Comparison of ENCODE assay signal across 23 mouse cellular contexts in the genomic region with DNA sequence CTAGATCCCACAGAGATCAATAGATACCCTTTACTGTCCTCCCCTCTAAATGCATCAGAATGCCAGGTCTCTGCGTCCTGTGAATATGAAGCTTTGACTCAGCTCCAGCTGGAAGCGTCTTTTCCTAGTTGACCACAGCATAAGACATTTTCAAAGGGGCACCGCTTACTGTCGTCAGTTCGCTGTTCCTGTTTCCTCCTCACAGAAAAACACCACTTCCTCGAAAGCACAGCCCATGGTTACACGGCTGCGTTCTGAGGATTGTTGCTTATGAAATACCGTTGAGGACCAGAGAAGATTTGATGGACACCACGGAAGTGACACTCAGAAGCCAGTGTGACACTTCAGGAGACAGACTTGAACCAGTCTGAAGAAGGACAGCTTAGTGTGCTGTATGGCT.
A peak's percentile ranks its signal among the peaks of the same experiment; 100 is the strongest.
DNase-seq lines count a peak whose midpoint lies in the region; ATAC-seq lines count a peak whose summit lies in the region.
"Had no signal": no experiment of that assay in that cellular context is flagged by ENCODE, and none has a peak within 500 bp of the region (broad histone marks: within the 10 kb centered on the region; RNA-seq: fewer than 3 reads in every experiment).

No protein-coding gene starts in this region.

- peak; percentile 9 for DNase-seq in lung, postnatal 36 days
- no peak for DNase-seq in lung, postnatal 4 days
- DNase-seq in 416B (ENCODE audit: low read depth), result peak; percentile 46
- DNase-seq in c-Kit-positive CD71-negative TER-119-negative erythroid progenitor cells, embryonic 14.5 days (ENCODE audit: low read depth), result peak; percentile 16
- DNase-seq in cerebellum, adult 18-20 months, result no peak
- DNase-seq in gastrocnemius, adult 8-10 months (ENCODE audit: low spot score in 2 of 2), result no peak
- DNase-seq in adrenal gland, postnatal 36 days, result no peak
- DNase-seq: adrenal gland, adult 8-10 months; adrenal gland, postnatal 25 days; cerebellum, adult 11 months; cerebellum, adult 8-10 months; cerebellum, postnatal 10 days; cerebellum, postnatal 36 days; gastrocnemius, postnatal 14 days; heart, adult 18-20 months; heart, postnatal 14 days had no signal

- peak; percentile 66 to 69 for ATAC-seq in hematopoietic stem cell, adult 5-6 weeks (replicated peaks in 1 of 2; ENCODE audit: insufficient read depth in 1 of 2, low FRiP score in 2 of 2, low TSS enrichment in 1 of 2, low read depth in 1 of 2, poor library complexity in 2 of 2, severe bottlenecking in 2 of 2)
- ATAC-seq: activated CD4-positive, CD25-positive, alpha-beta regulatory T cell, adult 4 months; CD4-positive, CD25-positive, alpha-beta regulatory T cell, adult 4 months; forebrain, embryonic 13.5 days; forebrain, embryonic 16.5 days; hindbrain, embryonic 16.5 days; intestine, embryonic 15.5 days had no signal

Comparison
In these comparisons a context has a peak if more than half of its experiments do, and no peak if none do; other contexts are left out.
1. DNase-seq: peak in lung, postnatal 36 days (single experiment), 416B (single experiment) and c-Kit-positive CD71-negative TER-119-negative erythroid progenitor cells, embryonic 14.5 days (single experiment); none in lung, postnatal 4 days (0 of 2), cerebellum, adult 18-20 months (0 of 2), gastrocnemius, adult 8-10 months (0 of 2) and adrenal gland, postnatal 36 days (0 of 2).